Mouse (Mus musculus): ENCODE measurements around the gene Chd9. TPM values are rescaled to one million over a fixed set of nuclear protein-coding genes. Genes with fewer than 3 reads are reported as not detected.
A peak's percentile ranks its signal among the peaks of the same experiment; 100 is the strongest.
"Not testable (repeated sequence)": the region's sequence is repeated elsewhere in the genome, so short reads cannot be mapped to it uniquely, and the experiment has no call there.

Chd9 gene
- polyA plus RNA-seq, 1 experiment from 2014 or later, result 25.3 TPM

DNA sequence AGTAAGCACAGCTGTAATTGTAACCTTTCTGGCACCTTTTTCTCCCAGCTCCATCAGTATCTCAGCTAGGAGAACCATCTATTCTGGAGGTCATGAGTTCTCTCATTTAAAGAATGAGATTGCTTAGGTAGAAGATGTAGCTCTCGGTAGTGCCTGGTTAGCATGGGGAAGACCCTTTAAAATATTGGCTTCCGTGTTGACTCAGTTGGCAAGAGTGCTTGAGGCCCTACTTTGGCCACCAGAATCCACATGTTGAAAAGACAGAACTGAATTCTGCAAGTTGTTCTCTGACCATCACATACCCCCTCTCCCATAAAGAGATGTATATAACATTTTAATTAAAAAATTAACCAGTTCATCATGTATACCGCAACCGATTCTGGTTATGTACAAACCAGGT lies 78.8 kb downstream of the Chd9 start:
- DNase-seq (ENCODE audit: low spot score) (no peak), ATAC-seq (replicated peaks; ENCODE audit: low FRiP score) (no peak)
- H3K36me3 ChIP-seq (ENCODE audit: control insufficient read depth, insufficient read depth, low read length), result no peaks in the 10 kb centered on the region
- H3K27me3 ChIP-seq (replicated peaks; ENCODE audit: control insufficient read depth, insufficient read depth, low read length), result no peaks in the 10 kb centered on the region
- WGBS, result 90% methylated on average over 4 of the region's 4 CpGs
- H3K4me1 ChIP-seq (replicated peaks; ENCODE audit: control insufficient read depth, insufficient read depth, low read length), result no peaks in the 10 kb centered on the region; the same call in 1 of the 2 replicates
- H3K4me3 ChIP-seq (ENCODE audit: low read depth, low read length), result no peak overlapping the region
- H3K9ac ChIP-seq (ENCODE audit: low read depth, low read length), result no peak overlapping the region
- H3K27ac ChIP-seq (ENCODE audit: low read depth, low read length), result no peak overlapping the region
- no peaks in the 10 kb centered on the region for H3K9me3 ChIP-seq (ENCODE audit: control insufficient read depth, low read length)
- H3K4me2 ChIP-seq, result no peak overlapping the region; the same call in 1 of the 2 replicates

DNA sequence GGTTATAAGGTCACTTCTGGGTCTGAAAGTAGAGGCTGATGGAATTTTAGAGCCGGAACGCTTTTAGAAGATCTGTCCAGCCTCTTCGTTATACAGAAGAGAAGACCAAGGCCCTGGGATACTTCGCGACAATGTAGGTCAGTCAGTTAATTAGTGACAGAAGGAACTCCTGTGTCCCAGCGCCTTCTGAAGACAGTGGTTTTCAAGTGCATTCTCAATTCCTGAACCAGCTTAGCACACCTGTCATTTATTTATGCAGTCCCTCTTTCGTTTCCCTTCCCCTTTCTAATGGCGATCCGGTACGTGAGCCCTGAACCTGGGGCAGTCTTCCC lies 79.3 kb downstream of the Chd9 start:
- ATAC-seq (replicated peaks; ENCODE audit: low FRiP score) (no peak), DNase-seq (ENCODE audit: low spot score) (no peak)
- H3K9ac ChIP-seq (ENCODE audit: low read depth, low read length), result peak overlapping the region; percentile 85
- H3K27me3 ChIP-seq (replicated peaks; ENCODE audit: control insufficient read depth, insufficient read depth, low read length), result no peaks in the 10 kb centered on the region
- peak overlapping the region; percentile 80 for H3K4me3 ChIP-seq (ENCODE audit: low read depth, low read length)
- peak overlapping the region; percentile 98 for H3K4me2 ChIP-seq
- H3K4me1 ChIP-seq (replicated peaks; ENCODE audit: control insufficient read depth, insufficient read depth, low read length), result no peaks in the 10 kb centered on the region; the same call in 1 of the 2 replicates
- no peaks in the 10 kb centered on the region for H3K36me3 ChIP-seq (ENCODE audit: control insufficient read depth, insufficient read depth, low read length)
- H3K9me3 ChIP-seq (ENCODE audit: control insufficient read depth, low read length), result no peaks in the 10 kb centered on the region
- peak overlapping the region; percentile 78; the same call in 1 of the 2 replicates for H3K27ac ChIP-seq (ENCODE audit: low read depth, low read length)
- WGBS, result 26% methylated on average over 10 of the region's 10 CpGs

DNA sequence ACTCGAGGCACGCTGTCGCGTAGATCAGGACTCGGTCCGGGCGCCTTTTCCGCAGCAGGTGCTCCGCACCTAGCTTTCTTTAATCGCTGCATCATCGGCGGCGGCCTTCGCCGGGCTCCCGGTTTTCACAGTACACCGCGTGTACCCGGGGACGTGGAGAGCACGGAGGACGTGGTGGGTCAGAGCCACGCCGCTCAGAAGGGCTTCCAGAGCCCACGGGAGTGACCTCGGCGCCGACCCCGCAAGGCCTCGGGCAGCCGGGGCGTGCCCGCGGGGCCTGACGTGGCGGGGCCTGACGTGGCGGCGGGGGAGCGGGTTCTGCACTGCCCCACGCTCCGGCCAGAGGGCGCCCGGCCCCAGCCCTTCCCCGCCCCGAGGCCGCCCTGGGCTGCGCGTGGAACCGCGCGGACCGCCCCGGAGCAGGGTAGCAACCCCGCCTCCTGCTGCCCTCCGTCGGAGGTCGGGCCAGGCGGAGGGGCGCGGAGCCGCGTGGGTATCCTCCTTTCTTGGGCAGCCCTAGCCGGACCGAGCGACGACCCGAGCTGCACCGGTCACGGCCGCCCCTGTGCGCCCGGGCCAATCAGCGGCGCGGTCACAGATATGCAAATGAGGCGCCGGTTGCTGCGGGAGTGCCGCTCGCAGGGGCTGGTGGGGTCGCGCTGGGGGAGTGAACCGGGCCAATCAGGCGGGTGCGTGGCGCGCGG lies 79.8 kb downstream of the Chd9 start:
- DNase-seq (ENCODE audit: low spot score), result peak; percentile 95
- under 1% methylated on average over 69 of the region's 89 CpGs for WGBS

DNA sequence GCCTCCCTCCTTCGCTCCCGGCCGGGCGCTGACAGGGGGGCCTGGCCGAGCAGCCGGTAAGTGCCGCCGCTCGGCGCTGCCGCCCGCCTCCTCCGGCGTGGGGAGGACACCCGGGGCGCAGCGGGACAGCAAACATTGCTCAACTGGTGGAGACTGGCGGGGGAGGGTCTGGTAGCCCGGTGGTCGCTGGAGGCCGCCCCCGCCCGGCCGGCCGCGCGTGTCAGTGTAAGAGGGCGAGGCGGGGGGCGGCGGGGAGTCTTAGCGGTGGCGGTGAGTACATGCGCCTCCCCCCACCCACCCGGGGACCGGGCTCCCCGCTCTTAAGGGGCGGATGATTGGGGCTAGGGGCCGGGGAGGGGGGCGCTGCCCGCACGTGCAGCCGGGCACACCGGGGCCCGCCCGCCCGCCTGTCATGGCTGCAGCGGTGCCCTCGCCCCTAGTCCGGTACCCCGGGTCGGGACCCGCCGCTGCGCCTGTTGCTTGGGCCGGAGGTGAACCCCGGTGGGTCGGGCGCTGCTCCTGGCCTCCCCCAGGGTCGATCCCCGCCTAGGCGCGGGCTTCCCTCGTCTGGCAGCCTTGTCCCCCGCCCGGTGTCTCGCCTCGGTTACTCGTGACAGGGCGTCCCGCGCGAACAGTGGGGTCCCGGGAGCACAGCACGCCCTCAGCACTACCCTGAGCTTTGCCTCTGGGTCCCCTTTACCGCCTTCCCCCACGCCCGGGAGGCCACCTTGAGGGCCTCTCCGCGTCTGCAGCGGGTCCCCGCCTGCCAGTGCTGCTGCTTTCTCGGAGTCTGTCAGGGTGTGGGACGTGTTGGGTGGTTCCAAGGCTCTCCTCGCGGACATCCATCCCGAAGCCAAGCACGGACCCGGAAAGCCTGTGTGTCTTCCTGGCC lies 80.7 kb downstream of the Chd9 start:
- under 1% methylated on average over 73 of the region's 89 CpGs for WGBS
- ATAC-seq (replicated peaks; ENCODE audit: low FRiP score) (peak; percentile 55), DNase-seq (ENCODE audit: low spot score) (peak; percentile 66)
- Histone ChIP-seq H3K4me3 (ENCODE audit: low read depth, low read length) (peak overlapping the region; percentile 80), H3K27me3 (replicated peaks; ENCODE audit: control insufficient read depth, insufficient read depth, low read length) (no peaks in the 10 kb centered on the region), H3K4me2 (peak overlapping the region; percentile 98), H3K9me3 (ENCODE audit: control insufficient read depth, low read length) (no peaks in the 10 kb centered on the region), H3K4me1 (replicated peaks; ENCODE audit: control insufficient read depth, insufficient read depth, low read length) (no peaks in the 10 kb centered on the region; the same call in 1 of the 2 replicates), H3K9ac (ENCODE audit: low read depth, low read length) (peak overlapping the region; percentile 85), H3K27ac (ENCODE audit: low read depth, low read length) (peak overlapping the region; percentile 50), H3K36me3 (ENCODE audit: control insufficient read depth, insufficient read depth, low read length) (no peaks in the 10 kb centered on the region)

More for the DNA sequence above, 79.8 kb downstream of the Chd9 start:
- H3K4me3 ChIP-seq (ENCODE audit: low read depth, low read length), result peak overlapping the region; percentile 80
- H3K9ac ChIP-seq (ENCODE audit: low read depth, low read length), result peak overlapping the region; percentile 85
- H3K4me2 ChIP-seq, result peak overlapping the region; percentile 98
- H3K9me3 ChIP-seq (ENCODE audit: control insufficient read depth, low read length), result no peaks in the 10 kb centered on the region
- H3K27me3 ChIP-seq (replicated peaks; ENCODE audit: control insufficient read depth, insufficient read depth, low read length), result no peaks in the 10 kb centered on the region
- peak overlapping the region; percentile 78 for H3K27ac ChIP-seq (ENCODE audit: low read depth, low read length)
- no peaks in the 10 kb centered on the region; the same call in 1 of the 2 replicates for H3K4me1 ChIP-seq (replicated peaks; ENCODE audit: control insufficient read depth, insufficient read depth, low read length)
- ATAC-seq (replicated peaks; ENCODE audit: low FRiP score), result peak; percentile 98
- H3K36me3 ChIP-seq (ENCODE audit: control insufficient read depth, insufficient read depth, low read length), result no peaks in the 10 kb centered on the region

DNA sequence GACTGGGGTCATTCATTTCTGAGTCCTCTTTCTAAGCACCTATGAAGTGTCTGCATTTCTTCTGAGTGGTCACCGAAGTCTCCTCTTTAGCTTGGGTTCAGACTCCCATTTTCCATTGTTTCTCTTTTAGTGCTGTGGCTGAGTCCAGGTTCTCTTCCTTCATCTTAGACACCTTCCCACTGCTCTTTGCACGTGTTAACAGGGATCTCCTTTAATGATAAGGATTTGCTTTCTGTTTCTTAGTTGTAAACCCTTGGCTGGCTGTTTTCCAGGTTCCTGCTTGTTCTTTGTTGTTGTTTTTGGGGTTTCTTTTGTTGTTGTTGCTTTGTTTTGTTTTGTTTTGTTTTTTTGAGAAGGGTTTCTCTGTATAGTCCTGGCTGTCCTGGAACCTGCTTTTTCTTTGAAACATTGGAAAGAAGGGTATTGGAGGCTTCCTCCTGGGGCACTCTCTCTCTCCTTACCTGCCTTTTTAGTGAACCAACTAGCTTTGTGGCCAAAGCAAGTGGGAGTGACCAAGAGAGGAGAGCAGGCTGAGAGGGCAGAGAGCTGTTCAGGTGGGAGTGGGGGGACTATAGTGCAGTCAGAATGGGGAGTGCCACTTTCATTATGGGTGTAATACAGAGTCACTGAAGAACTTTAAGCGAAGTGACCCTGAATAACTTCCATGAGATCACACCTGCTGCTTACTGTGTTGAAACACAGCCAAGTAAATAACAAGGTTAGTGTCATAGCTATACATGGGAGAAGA lies 95.2 kb downstream of the Chd9 start:
- DNase-seq (ENCODE audit: low spot score), result no peak
- Histone ChIP-seq H3K27me3 (replicated peaks; ENCODE audit: control insufficient read depth, insufficient read depth, low read length) (no peaks in the 10 kb centered on the region), H3K4me2 (no peak overlapping the region), H3K9ac (ENCODE audit: low read depth, low read length) (no peak overlapping the region), H3K9me3 (ENCODE audit: control insufficient read depth, low read length) (no peaks in the 10 kb centered on the region), H3K36me3 (ENCODE audit: control insufficient read depth, insufficient read depth, low read length) (no peaks in the 10 kb centered on the region), H3K4me1 (replicated peaks; ENCODE audit: control insufficient read depth, insufficient read depth, low read length) (no peaks in the 10 kb centered on the region), H3K27ac (ENCODE audit: low read depth, low read length) (no peak overlapping the region), H3K4me3 (ENCODE audit: low read depth, low read length) (no peak overlapping the region)
- 73% methylated on average over 3 of the region's 3 CpGs for WGBS
- no peak for ATAC-seq (replicated peaks; ENCODE audit: low FRiP score)

DNA sequence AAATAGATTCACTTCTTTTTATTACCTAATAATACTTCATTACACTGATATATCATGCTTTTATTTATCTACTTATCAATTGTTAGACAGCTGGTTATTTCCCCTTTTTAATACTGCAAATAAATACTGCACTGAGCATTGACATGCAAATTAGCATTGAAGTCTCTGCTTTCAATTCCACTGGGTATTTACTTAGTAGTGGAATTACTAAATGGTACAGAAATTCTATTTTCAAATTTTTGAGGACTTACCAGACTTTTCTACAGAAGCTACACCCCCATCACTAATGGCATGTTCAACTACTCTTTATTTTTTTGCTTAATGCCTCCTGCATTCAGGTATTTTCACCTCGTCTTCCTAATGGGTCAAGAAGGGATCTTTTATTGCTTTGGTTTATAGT lies 100.3 kb downstream of the Chd9 start:
- Histone ChIP-seq H3K27me3 (replicated peaks; ENCODE audit: control insufficient read depth, insufficient read depth, low read length) (no peaks in the 10 kb centered on the region), H3K4me2 (no peak overlapping the region), H3K9ac (ENCODE audit: low read depth, low read length) (no peak overlapping the region), H3K27ac (ENCODE audit: low read depth, low read length) (no peak overlapping the region), H3K9me3 (ENCODE audit: control insufficient read depth, low read length) (no peaks in the 10 kb centered on the region), H3K4me1 (replicated peaks; ENCODE audit: control insufficient read depth, insufficient read depth, low read length) (no peaks in the 10 kb centered on the region; the same call in 1 of the 2 replicates), H3K4me3 (ENCODE audit: low read depth, low read length) (no peak overlapping the region), H3K36me3 (ENCODE audit: control insufficient read depth, insufficient read depth, low read length) (no peaks in the 10 kb centered on the region)
- DNase-seq (ENCODE audit: low spot score) (no peak), ATAC-seq (replicated peaks; ENCODE audit: low FRiP score) (no peak)
- 88% methylated on average over 1 of the region's 1 CpGs for WGBS

DNA sequence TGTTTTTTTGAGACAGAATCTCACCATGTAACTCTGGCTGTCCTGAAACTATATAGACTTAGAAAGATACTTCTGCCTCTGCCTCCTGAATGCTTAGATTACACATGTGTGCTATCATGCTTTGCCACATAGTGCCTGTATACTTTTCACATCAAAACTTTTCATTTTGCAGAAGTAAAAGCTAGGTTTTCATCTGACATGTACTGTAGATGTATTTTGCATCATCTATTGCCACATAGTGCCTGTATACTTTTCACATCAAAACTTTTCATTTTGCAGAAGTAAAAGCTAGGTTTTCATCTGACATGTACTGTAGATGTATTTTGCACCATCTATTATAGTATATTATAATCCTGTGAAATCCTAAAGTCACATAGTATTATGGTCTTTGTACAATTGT lies 102.0 kb downstream of the Chd9 start:
- not testable (repeated sequence) for DNase-seq (ENCODE audit: low spot score); H3K36me3 ChIP-seq (ENCODE audit: control insufficient read depth, insufficient read depth, low read length); H3K9me3 ChIP-seq (ENCODE audit: control insufficient read depth, low read length); H3K4me2 ChIP-seq; H3K9ac ChIP-seq (ENCODE audit: low read depth, low read length); ATAC-seq (replicated peaks; ENCODE audit: low FRiP score); H3K4me3 ChIP-seq (ENCODE audit: low read depth, low read length); H3K27me3 ChIP-seq (replicated peaks; ENCODE audit: control insufficient read depth, insufficient read depth, low read length); H3K4me1 ChIP-seq (replicated peaks; ENCODE audit: control insufficient read depth, insufficient read depth, low read length); H3K27ac ChIP-seq (ENCODE audit: low read depth, low read length)

DNA sequence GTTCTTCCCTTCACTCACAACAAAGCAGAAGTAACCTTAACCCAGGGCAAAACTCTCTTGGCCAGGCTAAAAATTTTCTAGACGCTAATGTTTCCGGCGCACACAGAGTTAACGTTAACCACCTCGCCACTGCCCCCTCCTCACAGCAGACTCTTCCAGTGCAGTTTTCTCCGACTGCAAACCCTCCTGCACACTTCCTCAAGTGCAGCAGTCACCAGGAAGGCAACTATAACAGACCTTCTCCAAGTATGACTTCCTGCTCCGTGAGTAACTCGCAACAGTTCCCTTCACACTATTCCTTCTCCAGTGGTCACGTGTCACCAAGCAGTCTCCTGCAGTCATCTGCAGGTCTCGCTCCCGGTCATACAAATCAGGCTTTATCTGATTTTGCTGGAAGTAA lies 104.8 kb downstream of the Chd9 start:
- no peak overlapping the region for H3K9ac ChIP-seq (ENCODE audit: low read depth, low read length)
- ATAC-seq (replicated peaks; ENCODE audit: low FRiP score), result no peak; the same call in 1 of the 2 replicates
- H3K27ac ChIP-seq (ENCODE audit: low read depth, low read length), result no peak overlapping the region
- no peaks in the 10 kb centered on the region for H3K27me3 ChIP-seq (replicated peaks; ENCODE audit: control insufficient read depth, insufficient read depth, low read length)
- H3K4me2 ChIP-seq, result no peak overlapping the region
- no peaks in the 10 kb centered on the region; the same call in 1 of the 2 replicates for H3K4me1 ChIP-seq (replicated peaks; ENCODE audit: control insufficient read depth, insufficient read depth, low read length)
- no peak for DNase-seq (ENCODE audit: low spot score)
- no peaks in the 10 kb centered on the region for H3K9me3 ChIP-seq (ENCODE audit: control insufficient read depth, low read length)
- 45% methylated on average over 11 of the region's 11 CpGs for WGBS
- no peak overlapping the region for H3K4me3 ChIP-seq (ENCODE audit: low read depth, low read length)
- 0 out of 2 replicates have a peak, but pooled peaks cover 5% of the 10 kb centered on the region for H3K36me3 ChIP-seq (ENCODE audit: control insufficient read depth, insufficient read depth, low read length)
